Mouse (Mus musculus): ENCODE data around the gene Fam76a.

DNA sequence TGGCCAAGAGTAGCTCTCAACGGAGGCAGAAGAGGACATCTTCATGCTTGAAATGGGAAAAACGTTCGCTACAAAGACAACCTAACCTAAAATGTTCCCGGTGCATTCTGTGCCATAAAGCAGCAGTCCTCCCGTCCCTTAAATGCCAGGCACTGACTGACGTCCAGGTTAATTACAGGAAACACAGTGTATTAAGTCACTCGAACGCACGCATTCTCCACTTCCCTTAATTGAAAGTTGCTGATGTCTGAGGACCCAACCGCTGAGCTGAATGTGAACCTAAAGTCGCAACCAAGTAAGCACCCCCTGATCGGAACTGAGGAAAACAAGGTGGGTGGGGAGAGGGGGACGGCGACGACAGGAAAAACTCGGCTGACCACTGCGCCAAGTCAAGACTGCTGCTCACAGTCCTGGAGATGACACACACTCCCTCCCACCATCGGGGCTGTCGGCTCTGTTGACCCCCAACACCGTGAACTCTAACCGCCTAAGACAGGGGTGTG is 38.7 kb downstream of the Fam76a start:
- TF ChIP-seq GATA1 (IDR thresholded peaks at IDR 0.05; ENCODE audit: low read length) (no peak), TAL1 (IDR thresholded peaks at IDR 0.05; ENCODE audit: low read length) (no peak)
